Mouse (Mus musculus): ENCODE data around the gene Epb41l1.

DNA sequence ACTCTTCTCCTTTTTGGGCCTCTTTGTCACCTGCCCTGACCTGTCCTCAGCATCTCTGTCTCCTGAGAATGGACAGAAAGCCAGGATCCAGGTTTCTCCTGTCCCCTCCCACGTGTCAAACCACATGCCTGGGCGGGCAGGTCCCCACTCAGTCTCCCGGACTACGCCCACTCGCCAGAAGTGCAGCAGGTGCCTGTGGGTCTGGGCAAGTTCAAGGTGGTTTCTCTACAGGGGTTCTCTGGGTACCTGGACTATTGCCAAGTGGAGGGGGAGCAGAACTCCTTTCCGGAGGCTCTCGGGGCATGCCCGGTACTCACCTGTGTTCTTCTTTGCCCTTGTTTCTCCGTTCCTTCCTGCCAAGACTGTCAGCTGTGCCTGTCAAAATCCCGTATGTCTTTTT is 9.1 kb downstream of the Epb41l1 start:
- TF ChIP-seq POLR2A (IDR thresholded peaks at IDR 0.05; ENCODE audit: insufficient read depth, low read depth, low read length) (no peak), CTCF (IDR thresholded peaks at IDR 0.05) (no peak), EP300 (IDR thresholded peaks at IDR 0.05; ENCODE audit: insufficient read depth, low read depth, low read length) (no peak)

Data from heart, adult 2 months (tissue).